Mouse (Mus musculus) C2C12 (cell line): ENCODE measurements around the gene Smad1.

Experiments
- CEBPB ChIP-seq: IDR thresholded peaks from one replicate; pipeline ENCODE4 v1.6.1; 2011; ENCODE audit warnings: low read depth, mild to moderate bottlenecking, control low read depth, moderate library complexity
- CTCF ChIP-seq: IDR thresholded peaks from one replicate; pipeline ENCODE4 v1.5.1; 2011; ENCODE audit not compliant: control insufficient read depth, insufficient read depth, insufficient read length
- MYOD1 ChIP-seq: IDR thresholded peaks from one replicate; pipeline ENCODE4 v1.6.1; 2011; ENCODE audit warnings: low read depth; ENCODE audit not compliant: control insufficient read depth, insufficient read length
- MYOG ChIP-seq: IDR thresholded peaks from one replicate; pipeline ENCODE4 v1.6.1; 2011; ENCODE audit not compliant: control insufficient read depth, insufficient read length; ENCODE audit errors: extremely low read depth
- USF1 ChIP-seq: IDR thresholded peaks from one replicate; pipeline ENCODE4 v1.6.1; 2011; ENCODE audit warnings: low read depth, mild to moderate bottlenecking, control low read depth, moderate library complexity

DNA sequence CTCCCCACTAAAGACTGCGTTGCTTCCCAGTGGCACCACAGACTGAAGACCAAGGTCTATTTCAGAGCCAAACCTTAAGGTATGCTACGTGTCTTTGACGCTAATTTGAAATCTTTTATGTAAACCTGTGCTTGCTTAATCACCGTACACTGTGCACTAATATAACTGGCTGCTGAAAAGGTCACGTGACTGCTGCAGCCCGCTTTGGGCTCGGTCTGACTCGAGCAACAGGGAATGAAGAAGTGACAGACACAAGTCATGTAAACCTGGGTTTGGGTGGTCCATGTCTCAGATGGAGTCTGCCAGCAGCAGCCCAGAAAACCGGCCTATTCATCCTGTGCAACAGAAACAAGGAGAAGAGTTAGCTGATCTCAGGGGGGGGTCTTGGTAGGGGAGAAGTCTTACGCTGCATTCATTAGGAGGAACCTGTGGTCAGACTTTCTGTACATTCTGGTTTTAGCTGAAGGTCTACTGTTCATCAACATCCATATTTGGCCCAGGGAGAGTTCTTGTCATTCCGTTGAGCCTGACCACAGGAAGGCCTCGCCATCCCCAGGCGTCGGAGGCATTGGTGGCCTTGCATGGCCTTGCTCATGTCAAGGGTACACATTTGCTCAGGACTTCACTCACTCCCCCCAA is 44.3 kb upstream of the Smad1 start:
- no peak for TF ChIP-seq CTCF
- TF ChIP-seq USF1, result peak; percentile 13
- TF ChIP-seq CEBPB, result no peak
- no peak for TF ChIP-seq MYOG
- TF ChIP-seq MYOD1, result no peak
